Mouse (Mus musculus) embryonic facial prominence, embryonic 11.5 days (tissue): ENCODE results near the gene Snx10. TPM values are rescaled to one million over a fixed set of nuclear protein-coding genes. Genes with fewer than 3 reads are reported as not detected.
A peak's percentile ranks its signal among the peaks of the same experiment; 100 is the strongest.

ENCODE experiments used
- ATAC-seq: fragments of 200-750 bp; cut with Nextera tagmentation; replicated peaks from 2 replicates; pipeline ENCODE4 v1.8.0; 2017; ENCODE audit warnings: low read depth; ENCODE audit not compliant: insufficient number of reproducible peaks, low FRiP score, low TSS enrichment
- DNase-seq: peaks from one replicate; pipeline ENCODE4 v3.0.0-alpha.2; 2015; ENCODE audit warnings: low spot score
- H3K27ac ChIP-seq: fragments of 300-500 bp; sonication (generic); replicated peaks from 2 replicates; pipeline ENCODE4 v1.5.1; 2014; ENCODE audit warnings: mild to moderate bottlenecking, low read depth, low read length, control low read depth
- H3K27me3 ChIP-seq: fragments of 300-500 bp; sonication (generic); 2 replicates; pipeline ENCODE4 v1.6.1; 2014; ENCODE audit warnings: mild to moderate bottlenecking, low read length, moderate library complexity, mixed read lengths; ENCODE audit not compliant: control insufficient read depth, insufficient read depth
- H3K36me3 ChIP-seq: fragments of 300-500 bp; sonication (generic); replicated peaks from 2 replicates; pipeline ENCODE4 v1.6.1; 2014; ENCODE audit warnings: low read depth, mild to moderate bottlenecking, low read length, moderate library complexity, mixed read lengths; ENCODE audit not compliant: control insufficient read depth, insufficient read depth
- H3K4me1 ChIP-seq: fragments of 300-500 bp; sonication (generic); 2 replicates; pipeline ENCODE4 v1.6.1; 2014; ENCODE audit warnings: low read length, mixed read lengths; ENCODE audit not compliant: control insufficient read depth, insufficient read depth
- H3K4me2 ChIP-seq: fragments of 300-500 bp; sonication (generic); 2 replicates; pipeline ENCODE4 v1.6.1; 2014; ENCODE audit warnings: low read depth, mild to moderate bottlenecking, control low read depth, low read length, moderate library complexity
- H3K4me3 ChIP-seq: fragments of 300-500 bp; sonication (generic); 2 replicates; pipeline ENCODE4 v1.5.1; 2014; ENCODE audit warnings: low read depth, low read length, control low read depth
- H3K9ac ChIP-seq: fragments of 300-500 bp; sonication (generic); replicated peaks from 2 replicates; pipeline ENCODE4 v1.6.1; 2014; ENCODE audit warnings: mild to moderate bottlenecking, control low read depth, low read length
- H3K9me3 ChIP-seq: fragments of 300-500 bp; sonication (generic); replicated peaks from 2 replicates; pipeline ENCODE4 v1.6.1; 2016; ENCODE audit warnings: mild to moderate bottlenecking, low read length, inconsistent platforms, mixed read lengths; ENCODE audit not compliant: control insufficient read depth
- WGBS: fragments of 180-500 bp; shearing (Covaris S2); extraction: QIAGEN DNeasy Blood & Tissue Kit; methylation state at CpG from one replicate; pipeline ENCODE4 v1.1.7; 2014; 5-methylcytosine and 5-hydroxymethylcytosine counted together
- polyA plus RNA-seq: library from polyadenylated mRNA; unstranded; fragments of >200 nt; fragmentation: Nextera tagmentation; extraction: Ambion mirVana; gene quantifications from 2 replicates; pipeline ENCODE4 v1.2.1, GENCODE M21; 2014

Gene Snx10
- polyA plus RNA-seq, 1 experiment from 2014 or later: 26.5 TPM

- Histone ChIP-seq H3K4me1 (no peaks in the 10 kb centered on the region; the same call in 1 of the 2 replicates), H3K4me2 (peak overlapping the region; percentile 93), H3K27me3 (no peaks in the 10 kb centered on the region; the same call in 1 of the 2 replicates), H3K9ac (peak overlapping the region; percentile 61), H3K36me3 (no peaks in the 10 kb centered on the region), H3K27ac (peak overlapping the region; percentile 41; the same call in 1 of the 2 replicates), H3K9me3 (no peaks in the 10 kb centered on the region), H3K4me3 (peak overlapping the region; percentile 55)
- ATAC-seq (peak; percentile 92), DNase-seq (peak; percentile 70)
- under 1% methylated on average over 53 of the region's 54 CpGs for WGBS
Observed at GRCm38 (mm10) chr6:51612371-51613051, 88.8 kb downstream of the Snx10 start.

GRCm38 (mm10) chr6:51613661-51614060 lies 90.0 kb downstream of the Snx10 start:
- Histone ChIP-seq H3K9me3 (no peaks in the 10 kb centered on the region), H3K4me2 (no peak overlapping the region), H3K9ac (no peak overlapping the region), H3K4me1 (no peaks in the 10 kb centered on the region; the same call in 1 of the 2 replicates), H3K27ac (no peak overlapping the region), H3K4me3 (no peak overlapping the region), H3K36me3 (no peaks in the 10 kb centered on the region), H3K27me3 (no peaks in the 10 kb centered on the region; the same call in 1 of the 2 replicates)
- DNase-seq: no peak
- no peak for ATAC-seq
- 76% methylated on average over 11 of the region's 11 CpGs for WGBS

- ATAC-seq: no peak
- no peak for DNase-seq
- no peak overlapping the region for H3K27ac ChIP-seq
- no peaks in the 10 kb centered on the region for H3K9me3 ChIP-seq
- H3K9ac ChIP-seq: no peak overlapping the region
- 89% methylated on average over 5 of the region's 5 CpGs for WGBS
- no peaks in the 10 kb centered on the region for H3K36me3 ChIP-seq
- H3K4me1 ChIP-seq: no peaks in the 10 kb centered on the region
- H3K4me2 ChIP-seq: no peak overlapping the region
- H3K4me3 ChIP-seq: no peak overlapping the region
- no peaks in the 10 kb centered on the region for H3K27me3 ChIP-seq
Observed at GRCm38 (mm10) chr6:51626843-51627242, 103.1 kb downstream of the Snx10 start.

GRCm38 (mm10) chr6:51629671-51630070 lies 106.0 kb downstream of the Snx10 start:
- no peak overlapping the region for H3K27ac ChIP-seq
- H3K27me3 ChIP-seq: no peaks in the 10 kb centered on the region
- no peaks in the 10 kb centered on the region for H3K36me3 ChIP-seq
- DNase-seq (no peak), ATAC-seq (no peak)
- no peak overlapping the region for H3K4me2 ChIP-seq
- WGBS: 46% methylated on average over 3 of the region's 3 CpGs
- H3K9me3 ChIP-seq: no peaks in the 10 kb centered on the region
- no peak overlapping the region for H3K4me3 ChIP-seq
- H3K9ac ChIP-seq: no peak overlapping the region
- H3K4me1 ChIP-seq: no peaks in the 10 kb centered on the region

- H3K4me2 ChIP-seq: no peak overlapping the region
- DNase-seq: no peak
- H3K27me3 ChIP-seq: no peaks in the 10 kb centered on the region
- WGBS: 68% methylated on average over 2 of the region's 2 CpGs
- H3K36me3 ChIP-seq: no peaks in the 10 kb centered on the region
- ATAC-seq: no peak
- H3K27ac ChIP-seq: no peak overlapping the region
- H3K9me3 ChIP-seq: no peaks in the 10 kb centered on the region
- no peaks in the 10 kb centered on the region for H3K4me1 ChIP-seq
- H3K4me3 ChIP-seq: no peak overlapping the region
- no peak overlapping the region for H3K9ac ChIP-seq
Observed at GRCm38 (mm10) chr6:51630184-51630583, 106.5 kb downstream of the Snx10 start.

- H3K4me1 ChIP-seq: no peaks in the 10 kb centered on the region
- no peaks in the 10 kb centered on the region for H3K36me3 ChIP-seq
- no peak for DNase-seq
- H3K27ac ChIP-seq: no peak overlapping the region
- H3K4me3 ChIP-seq: no peak overlapping the region
- no peak overlapping the region for H3K9ac ChIP-seq
- H3K4me2 ChIP-seq: no peak overlapping the region
- ATAC-seq: no peak
- H3K27me3 ChIP-seq: no peaks in the 10 kb centered on the region
- no peaks in the 10 kb centered on the region for H3K9me3 ChIP-seq
- 67% methylated on average over 4 of the region's 4 CpGs for WGBS
Observed at GRCm38 (mm10) chr6:51632928-51633662, 109.4 kb downstream of the Snx10 start.

- Histone ChIP-seq H3K4me2 (no peak overlapping the region), H3K9ac (no peak overlapping the region), H3K36me3 (no peaks in the 10 kb centered on the region), H3K27ac (no peak overlapping the region), H3K27me3 (no peaks in the 10 kb centered on the region), H3K4me3 (no peak overlapping the region), H3K4me1 (no peaks in the 10 kb centered on the region), H3K9me3 (no peaks in the 10 kb centered on the region)
- WGBS: 41% methylated on average over 8 of the region's 8 CpGs
- ATAC-seq: no peak
- DNase-seq: no peak
Observed at GRCm38 (mm10) chr6:51633663-51634362, 110.1 kb downstream of the Snx10 start.
